Mouse (Mus musculus) CD4-positive, CD25-positive, alpha-beta regulatory T cell, adult 9 weeks (primary cell): ENCODE results near the gene Gm6583. TPM values are rescaled to one million over a fixed set of nuclear protein-coding genes. Genes with fewer than 3 reads are reported as not detected.

Experiments used
- polyA plus RNA-seq: library from polyadenylated mRNA; unstranded; fragments of 100-300 nt; shearing (Covaris generic); gene quantifications from one replicate; pipeline ENCODE4 v1.2.1, GENCODE M21; 2017

Gm6583 gene
- polyA plus RNA-seq, result 0.36 TPM

GRCm38 (mm10) chr5:112355910-112356309, at the start of gene Gm6583:
Gene Gm6583, minus strand, starts transcription at chr5:112356033.

DNA sequence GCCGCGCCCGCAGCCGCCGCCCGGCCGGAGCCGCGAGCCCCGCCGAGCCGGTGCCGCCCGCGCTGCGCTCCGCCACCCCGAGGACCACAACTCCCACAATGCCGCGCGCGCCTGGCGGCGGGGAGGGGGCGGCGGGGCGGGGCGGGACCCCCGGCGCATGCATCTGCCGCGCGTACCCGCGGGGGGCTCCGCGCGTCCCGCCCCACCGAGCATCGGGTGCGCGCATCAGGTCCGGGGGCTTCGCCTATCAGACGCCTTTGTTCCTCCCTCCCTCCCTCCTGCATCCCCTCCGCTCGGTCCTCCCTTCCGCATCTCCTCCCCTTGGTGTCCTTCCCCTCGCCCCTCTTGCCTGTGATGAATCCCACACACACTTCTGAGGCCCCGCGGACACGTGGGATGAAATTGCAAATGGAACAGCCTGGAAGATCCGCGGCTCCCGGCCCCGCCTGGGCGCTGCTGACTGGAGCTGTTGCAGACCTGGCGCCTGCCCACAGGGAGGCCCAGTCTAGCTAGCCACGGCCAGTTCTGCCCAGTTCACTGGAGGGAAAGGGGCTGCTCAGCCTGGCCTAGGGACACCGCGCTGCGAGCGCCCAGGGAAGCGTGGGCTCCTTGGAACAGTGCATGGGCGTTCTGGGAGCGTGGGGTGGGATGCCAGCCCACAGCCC, 39.1 kb upstream of the Gm6583 start, which contains the start of gene Asphd2:
Gene Asphd2 (minus strand): TSS at position 88 of the 665 bp plus-strand sequence.

GRCm38 (mm10) chr5:112342463-112343204, 13.2 kb downstream of the Gm6583 start, which contains the start of the genes Srrd and Hps4:
Gene Srrd, minus strand, starts transcription at chr5:112343040.
Gene Hps4, plus strand, starts transcription at chr5:112343083.

DNA sequence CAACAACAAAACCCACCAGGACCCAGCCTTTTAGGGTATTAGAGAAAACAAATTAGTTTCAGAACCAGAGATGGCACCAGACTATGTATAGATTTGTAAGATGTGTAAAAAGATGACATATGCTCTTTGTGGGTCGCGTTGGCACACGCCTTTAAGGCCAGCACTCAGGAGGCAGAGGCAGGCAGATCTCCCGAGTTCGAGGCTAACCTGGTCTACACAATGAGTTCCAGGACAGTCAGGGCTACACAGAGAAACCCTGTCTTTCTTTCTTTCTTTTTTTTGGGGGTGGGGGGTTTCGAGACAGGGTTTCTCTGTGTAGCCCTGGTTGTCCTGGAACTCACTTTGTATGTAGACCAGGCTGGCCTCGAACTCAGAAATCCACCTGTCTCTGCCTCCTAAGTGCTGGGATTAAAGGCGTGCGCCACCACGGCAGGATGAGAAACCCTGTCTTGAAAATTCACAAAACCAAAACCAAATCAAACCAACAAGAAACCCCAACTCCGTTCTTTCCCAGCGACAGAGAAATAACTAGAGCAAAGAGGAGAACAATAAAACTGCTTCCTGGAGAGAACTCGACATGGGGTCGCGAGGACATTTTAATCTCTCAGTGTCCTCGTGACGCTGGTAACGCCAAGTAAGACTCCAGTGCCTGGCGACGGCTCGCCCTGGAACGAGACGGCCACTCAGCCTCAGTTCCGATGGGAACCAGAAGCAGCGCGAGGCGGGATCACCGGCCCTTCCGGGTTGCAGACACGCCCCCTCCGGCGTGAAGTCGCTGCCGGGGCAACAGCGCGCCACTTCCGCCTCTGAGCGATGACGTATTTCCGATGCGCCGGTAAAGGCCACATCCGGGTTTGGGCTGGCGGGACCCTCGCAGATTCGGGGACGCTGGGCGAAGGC, 30.0 kb downstream of the Gm6583 start, which contains the start of gene Tfip11:
Gene Tfip11 (plus strand): TSS at position 813 of the 900 bp plus-strand sequence.

Other genes starting within 250 kb of the Gm6583 start
- gene Cryba4, start 103.5 kb downstream of the Gm6583 start, polyA plus RNA-seq, result 0.51 TPM
- not detected for gene Crybb1, start 100.2 kb downstream of the Gm6583 start, polyA plus RNA-seq
- 92.5 TPM for gene Tpst2, start 79.3 kb downstream of the Gm6583 start, polyA plus RNA-seq
- 47.7 TPM for gene Tfip11, start 29.7 kb downstream of the Gm6583 start, polyA plus RNA-seq
- 3.1 TPM for gene Srrd, start 13.0 kb downstream of the Gm6583 start, polyA plus RNA-seq
- 27.2 TPM for gene Hps4, start 12.9 kb downstream of the Gm6583 start, polyA plus RNA-seq
- not detected for gene Asphd2, start 38.8 kb upstream of the Gm6583 start, polyA plus RNA-seq
- gene Gm6588, start 93.4 kb upstream of the Gm6583 start, polyA plus RNA-seq, result not detected
- not detected for gene Sez6l, start 221.2 kb upstream of the Gm6583 start, polyA plus RNA-seq